Mouse (Mus musculus) brain, embryonic 14.5 days (tissue): ENCODE results near the gene Alox8. TPM values are rescaled to one million over a fixed set of nuclear protein-coding genes. Genes with fewer than 3 reads are reported as not detected.

Experiments
- DNase-seq: peaks from one replicate; pipeline ENCODE4 v3.0.0-alpha.2; 2011; ENCODE audit warnings: low read depth
- CTCF ChIP-seq: fragments of 200-500 bp; IDR thresholded peaks from 2 replicates; pipeline ENCODE4 v1.5.1; 2012; ENCODE audit warnings: inconsistent platforms, mild to moderate bottlenecking, moderate library complexity, borderline replicate concordance; ENCODE audit not compliant: insufficient read depth, insufficient read length; ENCODE audit errors: extremely low read depth
- POLR2A ChIP-seq: fragments of 200-500 bp; IDR thresholded peaks from 2 replicates; pipeline ENCODE4 v1.6.1; 2012; ENCODE audit warnings: mild to moderate bottlenecking, inconsistent platforms, borderline replicate concordance; ENCODE audit not compliant: poor library complexity, insufficient read depth, insufficient read length, severe bottlenecking; ENCODE audit errors: extremely low read depth
- polyA plus RNA-seq: library from polyadenylated mRNA; depleted of rRNA; stranded (reverse); fragments of >200 nt; gene quantifications from 2 replicates; pipeline ENCODE4 v1.2.3, GENCODE M21; 2012; rRNA removed

Gene Alox8
- polyA plus RNA-seq, 1 experiment = 0.25 TPM

- peak; percentile 44 for DNase-seq
- TF ChIP-seq POLR2A (no peak), CTCF (no peak)
These were observed 50.1 kb downstream of the Alox8 start for GRCm38 (mm10) chr11:69147546-69147945.

- DNase-seq = no peak
- TF ChIP-seq CTCF (no peak), POLR2A (no peak)
These were observed 62.3 kb downstream of the Alox8 start for GRCm38 (mm10) chr11:69135361-69135760.

- no peak for TF ChIP-seq CTCF
- TF ChIP-seq POLR2A = no peak
- DNase-seq = no peak
These were observed 63.0 kb downstream of the Alox8 start for GRCm38 (mm10) chr11:69134622-69134968.

Other genes starting within 250 kb of the Alox8 start
- 38.6 and 40.1 TPM in 2 replicates for gene Arhgef15, start 240.4 kb downstream of the Alox8 start, polyA plus RNA-seq
- 3.0 and 4.6 TPM in 2 replicates for gene Slc25a35, start 229.7 kb downstream of the Alox8 start, polyA plus RNA-seq
- gene Rangrf, start 222.7 kb downstream of the Alox8 start, polyA plus RNA-seq = 24.1 and 33.6 TPM in 2 replicates
- gene Pfas, start 189.4 kb downstream of the Alox8 start, polyA plus RNA-seq = 25.8 and 27.6 TPM in 2 replicates
- 115 and 170 TPM in 2 replicates for gene Ctc1, start 181.9 kb downstream of the Alox8 start, polyA plus RNA-seq
- 38.3 and 74.9 TPM in 2 replicates for gene Aurkb, start 152.2 kb downstream of the Alox8 start, polyA plus RNA-seq
- gene Borcs6, start 138.1 kb downstream of the Alox8 start, polyA plus RNA-seq = 19.6 and 22.1 TPM in 2 replicates
- 25.6 and 35.1 TPM in 2 replicates for gene Tmem107, start 127.0 kb downstream of the Alox8 start, polyA plus RNA-seq
- 251 and 319 TPM in 2 replicates for gene Vamp2, start 109.4 kb downstream of the Alox8 start, polyA plus RNA-seq
- gene Per1, start 102.6 kb downstream of the Alox8 start, polyA plus RNA-seq = 12.2 and 16.3 TPM in 2 replicates
- 0.42 and 0.45 TPM in 2 replicates for gene Hes7, start 77.4 kb downstream of the Alox8 start, polyA plus RNA-seq
- gene 9130213A22Rik, start 75.3 kb downstream of the Alox8 start, polyA plus RNA-seq = 0.33 and 0.47 TPM in 2 replicates
- gene Aloxe3, start 71.9 kb downstream of the Alox8 start, polyA plus RNA-seq = 2.8 and 3.5 TPM in 2 replicates
- gene Alox12b, start 40.9 kb downstream of the Alox8 start, polyA plus RNA-seq = 0.13 and 0.23 TPM in 2 replicates
- gene Gucy2e, start 39.2 kb upstream of the Alox8 start, polyA plus RNA-seq = 0.20 and 0.25 TPM in 2 replicates
- 42.2 and 54.4 TPM in 2 replicates for gene Cntrob, start 125.9 kb upstream of the Alox8 start, polyA plus RNA-seq
- gene Trappc1, start 126.1 kb upstream of the Alox8 start, polyA plus RNA-seq = 116 and 118 TPM in 2 replicates
- gene Kcnab3, start 128.4 kb upstream of the Alox8 start, polyA plus RNA-seq = 7.0 and 8.7 TPM in 2 replicates
- gene Rnf227, start 142.6 kb upstream of the Alox8 start, polyA plus RNA-seq = 82.8 and 115 TPM in 2 replicates
- 321 and 358 TPM in 2 replicates for gene Chd3, start 171.6 kb upstream of the Alox8 start, polyA plus RNA-seq
- gene Naa38, start 197.6 kb upstream of the Alox8 start, polyA plus RNA-seq = 84.1 and 111 TPM in 2 replicates
- gene Cyb5d1, start 197.8 kb upstream of the Alox8 start, polyA plus RNA-seq = 26.7 and 28.7 TPM in 2 replicates
- 5.7 TPM in 2 replicates for gene Tmem88, start 200.4 kb upstream of the Alox8 start, polyA plus RNA-seq
- 12.4 and 38.7 TPM in 2 replicates for gene Kdm6b, start 215.8 kb upstream of the Alox8 start, polyA plus RNA-seq